Mouse (Mus musculus) kidney, adult 2 months (tissue): Measurements from ENCODE around the gene 1700028P14Rik. TPM values are rescaled to one million over a fixed set of nuclear protein-coding genes. Genes with fewer than 3 reads are reported as not detected.
A peak's percentile ranks its signal among the peaks of the same experiment; 100 is the strongest.

ENCODE experiments used
- DNase-seq: peaks from one replicate; pipeline ENCODE4 v3.0.0; 2021
- H3K27ac ChIP-seq: fragments of 200-500 bp; 2 replicates; pipeline ENCODE4 v1.5.1; 2012; ENCODE audit warnings: low read depth, low read length, control low read depth, inconsistent platforms; ENCODE audit not compliant: insufficient read depth
- H3K27me3 ChIP-seq: fragments of 200-500 bp; replicated peaks from 2 replicates; pipeline ENCODE4 v1.6.1; 2012; ENCODE audit warnings: mild to moderate bottlenecking, moderate library complexity, low read length, inconsistent platforms; ENCODE audit not compliant: control insufficient read depth, insufficient read depth
- H3K36me3 ChIP-seq: fragments of 200-500 bp; 2 replicates; pipeline ENCODE4 v1.6.1; 2012; ENCODE audit warnings: mild to moderate bottlenecking, moderate library complexity, low read length, inconsistent platforms; ENCODE audit not compliant: control insufficient read depth, insufficient read depth
- H3K4me1 ChIP-seq: fragments of 200-500 bp; 2 replicates; pipeline ENCODE4 v1.6.1; 2011; ENCODE audit warnings: low read length; ENCODE audit not compliant: control insufficient read depth, insufficient read depth
- H3K4me3 ChIP-seq: fragments of 200-500 bp; 2 replicates; pipeline ENCODE4 v1.5.1; 2011; ENCODE audit warnings: mild to moderate bottlenecking, low read depth, low read length, control low read depth; ENCODE audit not compliant: insufficient read depth
- CTCF ChIP-seq: fragments of 200-500 bp; conservative IDR thresholded peaks from 2 replicates; pipeline ENCODE4 v1.5.1; 2011; ENCODE audit warnings: low read depth, mild to moderate bottlenecking, control low read depth, low read length, moderate library complexity, mixed read lengths; ENCODE audit not compliant: insufficient read depth, insufficient read length
- POLR2A ChIP-seq: fragments of 200-500 bp; IDR thresholded peaks from one replicate; pipeline ENCODE4 v1.6.1; 2011; ENCODE audit warnings: low read depth, low read length, control low read depth
- WGBS: fragments of 180-500 bp; shearing (Covaris S2); methylation state at CpG from one replicate; pipeline ENCODE4 v1.1.7; 2018; 5-methylcytosine and 5-hydroxymethylcytosine counted together
- polyA plus RNA-seq: library from polyadenylated mRNA; depleted of rRNA; stranded (reverse); fragments of >200 nt; gene quantifications from 2 replicates; pipeline ENCODE4 v1.2.3, GENCODE M21; 2012; rRNA removed

1700028P14Rik gene
- polyA plus RNA-seq, result not detected in 2 replicates

- H3K36me3 ChIP-seq, result no peaks in the 10 kb centered on the region
- H3K4me1 ChIP-seq, result no peaks in the 10 kb centered on the region
- no peak within 1 kb of the TSS for H3K4me3 ChIP-seq
- no peak within 1 kb of the TSS for H3K27ac ChIP-seq
- TF ChIP-seq CTCF, result no peak
- no peak for TF ChIP-seq POLR2A
- H3K27me3 ChIP-seq, result no peaks in the 10 kb centered on the region
- DNase-seq, result peak; percentile 78
- 7% methylated on average over 13 of the region's 13 CpGs for WGBS
Observed at GRCm38 (mm10) chr19:23652644-23653043, at the start of gene 1700028P14Rik. Gene 1700028P14Rik (minus strand): TSS chr19:23652812.

GRCm38 (mm10) chr19:23699131-23699530 lies 46.5 kb upstream of the 1700028P14Rik start:
- H3K27ac ChIP-seq, result no peak overlapping the region
- H3K27me3 ChIP-seq, result no peaks in the 10 kb centered on the region
- H3K4me3 ChIP-seq, result no peak overlapping the region
- 93% methylated on average over 4 of the region's 4 CpGs for WGBS
- H3K4me1 ChIP-seq, result 0 out of 2 replicates have a peak, but pooled peaks cover 4% of the 10 kb centered on the region
- no peaks in the 10 kb centered on the region; the same call in none of the 2 replicates for H3K36me3 ChIP-seq
- no peak for TF ChIP-seq CTCF
- TF ChIP-seq POLR2A, result no peak
- DNase-seq, result no peak

- Histone ChIP-seq H3K27me3 (no peaks in the 10 kb centered on the region), H3K36me3 (no peaks in the 10 kb centered on the region; the same call in none of the 2 replicates), H3K4me3 (no peak overlapping the region), H3K27ac (no peak overlapping the region), H3K4me1 (peaks cover 4% of the 10 kb centered on the region; the same call in 1 of the 2 replicates)
- TF ChIP-seq POLR2A, result no peak
- TF ChIP-seq CTCF, result no peak
- peak; percentile 50 for DNase-seq
- WGBS, result 58% methylated on average over 7 of the region's 7 CpGs
Observed at GRCm38 (mm10) chr19:23698366-23698765, 45.8 kb upstream of the 1700028P14Rik start.

GRCm38 (mm10) chr19:23697861-23698260 lies 45.2 kb upstream of the 1700028P14Rik start:
- Histone ChIP-seq H3K27ac (no peak overlapping the region), H3K36me3 (no peaks in the 10 kb centered on the region; the same call in none of the 2 replicates), H3K4me1 (peaks cover 4% of the 10 kb centered on the region; the same call in 1 of the 2 replicates), H3K27me3 (no peaks in the 10 kb centered on the region), H3K4me3 (no peak overlapping the region)
- DNase-seq, result peak; percentile 14
- 57% methylated on average over 8 of the region's 8 CpGs for WGBS
- TF ChIP-seq POLR2A (no peak), CTCF (no peak)

- Histone ChIP-seq H3K4me3 (no peak overlapping the region), H3K27me3 (no peaks in the 10 kb centered on the region), H3K27ac (no peak overlapping the region), H3K4me1 (peaks cover 4% of the 10 kb centered on the region; the same call in 1 of the 2 replicates), H3K36me3 (no peaks in the 10 kb centered on the region; the same call in none of the 2 replicates)
- DNase-seq, result no peak
- WGBS, result 75% methylated on average over 4 of the region's 4 CpGs
- TF ChIP-seq POLR2A, result no peak
- TF ChIP-seq CTCF, result no peak
Observed at GRCm38 (mm10) chr19:23694344-23694743, 41.7 kb upstream of the 1700028P14Rik start.

GRCm38 (mm10) chr19:23688421-23688946 lies 35.9 kb upstream of the 1700028P14Rik start:
- Histone ChIP-seq H3K27me3 (no peaks in the 10 kb centered on the region), H3K27ac (no peak overlapping the region), H3K4me1 (no peaks in the 10 kb centered on the region; the same call in 1 of the 2 replicates), H3K4me3 (no peak overlapping the region), H3K36me3 (no peaks in the 10 kb centered on the region)
- DNase-seq, result no peak
- WGBS, result 27% methylated on average over 4 of the region's 4 CpGs
- TF ChIP-seq POLR2A, result no peak
- no peak for TF ChIP-seq CTCF

- Histone ChIP-seq H3K27me3 (no peaks in the 10 kb centered on the region), H3K4me3 (peak within 1 kb of the TSS; percentile 98), H3K27ac (peak within 1 kb of the TSS; percentile 96), H3K36me3 (no peaks in the 10 kb centered on the region), H3K4me1 (no peaks in the 10 kb centered on the region)
- DNase-seq, result peak; percentile 94
- under 1% methylated on average over 93 of the region's 93 CpGs for WGBS
- TF ChIP-seq CTCF (no peak), POLR2A (peak; percentile 57)
Observed at GRCm38 (mm10) chr19:23687296-23688021, 34.8 kb upstream of the 1700028P14Rik start, which contains the start of gene Ptar1. Gene Ptar1 (plus strand): TSS chr19:23687429.
